Mouse (Mus musculus): ENCODE results near the gene Glipr1l2.
"Not testable (repeated sequence)": the region's sequence is repeated elsewhere in the genome, so short reads cannot be mapped to it uniquely, and the experiment has no call there.

The Glipr1l2 gene

DNA sequence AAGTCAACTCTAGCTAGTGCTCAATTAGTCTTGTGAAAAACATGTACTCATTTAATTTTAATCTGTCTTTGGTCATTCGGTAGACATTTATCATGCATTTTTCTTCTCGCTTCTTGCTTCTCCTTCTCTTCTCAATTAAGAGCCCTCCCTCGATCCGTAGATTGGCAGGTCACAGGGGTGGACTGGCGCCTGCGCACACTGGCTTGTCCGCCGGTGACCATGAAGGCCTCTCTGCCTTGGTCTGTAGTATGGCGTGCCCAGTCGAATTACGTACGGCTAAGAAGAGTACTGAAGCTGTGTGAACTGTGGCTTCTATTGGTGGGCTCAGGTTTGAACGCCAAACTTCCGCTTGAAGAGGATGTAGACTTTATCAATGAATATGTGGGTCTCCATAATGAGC lies at the start of gene Glipr1l2:
Glipr1l2 (plus strand) TSS at position 198 of the 400 bp plus-strand sequence.
- no peak for DNase-seq (ENCODE audit: low spot score)

DNA sequence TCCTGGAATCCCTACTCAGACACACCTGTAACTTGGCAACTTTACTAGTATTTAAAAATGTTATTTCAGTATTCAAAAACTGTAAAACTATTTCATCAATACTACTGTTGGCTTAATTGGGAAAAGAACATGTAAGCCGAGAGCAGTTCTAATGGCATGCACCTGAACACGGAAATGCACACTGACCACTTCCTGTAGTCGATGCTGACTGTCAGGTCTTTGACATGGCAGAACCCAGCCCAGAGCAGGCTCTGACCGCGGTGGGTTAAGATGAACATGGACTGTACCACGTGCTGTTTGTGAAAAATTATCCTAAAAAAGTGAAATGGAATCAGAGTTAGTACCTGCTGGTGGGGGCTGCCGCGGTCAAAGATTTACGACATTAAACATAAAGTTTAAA lies 39.6 kb upstream of the Glipr1l2 start:
- not testable (repeated sequence) for DNase-seq (ENCODE audit: low spot score)

DNA sequence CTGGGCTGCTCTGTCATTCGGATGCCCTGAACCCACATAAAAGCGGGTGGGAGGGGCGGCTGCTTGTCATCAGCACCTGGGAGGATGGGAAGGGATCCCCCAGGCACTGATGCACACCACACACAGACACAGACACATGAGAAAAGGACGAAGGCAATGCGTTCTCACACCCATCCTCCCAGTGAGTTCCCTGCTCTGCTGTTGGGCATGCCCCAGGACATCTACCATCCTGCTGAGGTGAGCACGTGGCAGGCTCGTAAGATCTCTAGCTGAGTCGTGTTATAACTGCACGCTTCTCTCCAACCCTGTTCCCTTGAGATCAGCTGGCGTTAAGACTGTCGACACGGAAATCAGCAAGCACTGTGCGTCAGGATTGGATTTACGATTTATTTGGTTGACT lies 38.9 kb upstream of the Glipr1l2 start:
- not testable (repeated sequence) for DNase-seq (ENCODE audit: low spot score)

DNA sequence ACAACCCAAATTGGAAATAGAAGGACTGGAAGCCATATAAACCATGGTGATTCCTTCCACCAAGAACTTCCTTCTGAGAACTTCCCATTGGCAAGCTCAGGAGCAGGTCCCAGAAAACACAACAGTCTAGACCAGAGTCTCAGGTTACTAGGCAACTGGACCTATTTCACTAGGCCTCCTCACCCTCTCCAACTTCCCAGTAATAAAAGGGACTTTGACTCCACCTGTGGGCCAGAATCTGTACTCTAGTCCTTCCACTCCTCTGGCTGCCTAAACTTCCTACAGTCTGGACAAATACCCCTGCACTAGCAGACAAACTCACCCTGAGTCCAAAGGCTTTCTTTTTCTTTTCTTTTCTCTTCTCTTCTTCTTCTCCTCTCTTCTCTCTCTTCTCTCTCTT lies 31.9 kb upstream of the Glipr1l2 start:
- no peak for DNase-seq (ENCODE audit: low spot score)

DNA sequence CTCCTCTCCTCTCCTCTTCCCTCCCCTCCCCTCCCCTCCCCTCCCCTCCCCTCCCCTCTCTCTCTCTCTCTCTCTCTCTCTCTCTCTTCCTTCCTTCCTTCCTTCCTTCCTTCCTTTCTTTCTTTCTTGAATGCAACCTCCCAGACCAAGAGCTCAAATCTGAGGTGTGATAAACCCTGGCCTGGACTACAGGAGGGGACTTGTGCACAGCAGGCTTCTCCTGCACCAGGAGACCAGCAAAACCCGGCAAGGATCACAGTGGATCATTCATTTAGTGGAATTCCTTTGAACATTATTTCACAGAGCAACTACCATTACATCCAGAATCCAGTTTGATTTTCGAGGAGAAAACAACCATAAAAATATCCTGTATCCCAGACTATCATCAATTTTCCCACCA lies 31.2 kb upstream of the Glipr1l2 start:
- not testable (repeated sequence) for DNase-seq (ENCODE audit: low spot score)

DNA sequence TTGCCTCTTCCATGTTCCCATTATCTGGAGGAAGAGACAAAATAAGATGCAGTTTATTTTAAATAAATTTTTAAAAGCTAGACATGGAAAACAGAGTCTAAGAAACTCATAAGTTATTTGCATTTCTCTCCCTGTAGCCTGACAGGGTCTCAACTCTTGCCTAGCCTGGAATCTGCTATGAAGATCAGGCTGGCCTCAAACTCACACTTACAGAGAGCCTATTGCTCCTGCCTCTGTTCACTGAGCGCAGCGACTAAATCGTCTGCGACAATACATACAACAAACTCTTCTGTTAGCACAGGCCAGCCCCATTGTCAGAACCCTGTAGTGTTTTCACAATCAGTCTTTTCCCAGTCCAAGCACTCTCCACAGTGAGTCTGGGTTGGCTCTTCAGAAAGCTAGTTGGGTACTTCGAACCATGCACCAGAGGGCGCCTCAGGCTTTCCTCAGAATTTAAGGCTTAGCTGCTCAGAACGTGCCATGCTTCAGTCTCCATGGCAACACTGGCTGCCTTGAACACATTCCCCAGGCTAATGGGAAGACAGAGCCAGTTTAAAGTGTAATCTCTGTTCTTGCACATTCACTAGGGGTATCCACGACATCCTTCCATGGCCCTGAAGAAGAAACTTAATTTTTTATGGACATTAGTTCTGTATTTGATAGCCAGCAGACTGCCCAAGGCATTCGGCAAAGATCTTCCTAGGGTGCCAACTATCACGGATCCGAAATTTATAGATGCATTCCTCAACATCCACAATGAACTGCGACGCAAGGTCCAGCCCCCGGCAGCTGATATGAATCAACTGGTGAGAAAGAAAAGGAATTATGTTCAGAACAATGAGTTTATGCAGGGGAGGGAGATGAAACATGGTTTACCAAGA lies 23.2 kb upstream of the Glipr1l2 start, which contains the start of gene Glipr1l1:
Glipr1l1 (plus strand) TSS at position 488 of the 881 bp plus-strand sequence.
- peak; percentile 73 for DNase-seq (ENCODE audit: low spot score)

DNA sequence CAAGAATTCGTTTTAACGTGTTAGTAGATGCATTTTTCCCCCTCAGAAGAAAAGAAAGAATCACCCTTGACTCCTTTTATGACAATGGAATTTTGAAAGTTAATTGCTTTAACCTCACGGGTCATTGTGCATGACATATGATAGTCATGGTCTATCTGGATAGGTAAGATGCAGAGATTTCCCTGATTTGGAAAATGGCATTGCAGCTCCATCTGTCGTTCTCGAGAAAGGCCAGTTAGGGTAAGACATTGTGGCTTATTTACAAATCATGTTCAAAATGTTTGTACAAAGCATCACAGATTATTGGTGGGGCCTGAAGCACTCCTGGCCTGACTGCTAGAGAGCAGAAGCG lies 22.6 kb upstream of the Glipr1l2 start:
- DNase-seq (ENCODE audit: low spot score) = not testable (repeated sequence)

- no peak for DNase-seq (ENCODE audit: low spot score)
These were observed 3.1 kb upstream of the Glipr1l2 start for GRCm38 (mm10) chr10:112080044-112080443.

- DNase-seq (ENCODE audit: low spot score) = peak; percentile 62
These were observed 22.6 kb downstream of the Glipr1l2 start for GRCm38 (mm10) chr10:112105785-112106184.

DNA sequence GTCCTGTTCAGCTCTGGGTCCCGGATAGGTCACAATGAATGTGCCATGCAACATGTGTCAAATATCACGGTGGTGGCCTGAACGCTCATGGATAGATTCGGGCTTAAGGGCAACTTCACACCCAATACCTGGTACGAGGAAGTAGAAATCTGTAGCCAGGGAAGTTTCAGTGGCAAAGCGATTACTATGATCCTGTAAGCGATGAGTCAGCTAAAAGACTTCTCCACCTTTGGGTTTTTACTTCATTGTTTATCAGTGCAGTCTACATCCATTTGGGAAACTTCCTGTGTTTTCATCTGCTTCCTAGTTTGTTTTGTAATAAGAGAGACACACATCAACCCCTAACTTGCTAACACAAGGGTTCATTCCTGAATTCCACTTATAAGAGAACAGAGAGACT lies 27.2 kb downstream of the Glipr1l2 start:
- no peak for DNase-seq (ENCODE audit: low spot score)

DNA sequence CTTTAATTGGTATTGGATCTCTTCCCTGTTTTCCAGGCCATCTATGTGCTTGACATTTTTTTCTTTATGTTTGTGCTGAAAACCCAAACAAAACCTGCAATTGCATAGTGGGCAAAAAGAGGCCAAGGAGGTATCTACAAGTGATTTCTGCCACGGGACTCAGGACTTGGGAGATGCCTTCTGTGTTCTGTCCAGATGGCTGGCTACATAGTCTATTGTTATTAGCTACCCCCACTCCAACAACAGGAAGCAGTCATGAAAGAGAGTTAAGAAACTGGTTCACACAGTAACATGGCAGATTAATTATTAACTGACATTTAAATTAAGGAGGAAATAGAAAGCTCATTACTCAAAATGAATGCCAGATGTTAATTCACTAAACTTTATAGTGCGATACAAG lies 41.9 kb downstream of the Glipr1l2 start:
- DNase-seq (ENCODE audit: low spot score) = not testable (repeated sequence)

GRCm38 (mm10) chr10:112127682-112128230 lies 44.6 kb downstream of the Glipr1l2 start:
- DNase-seq (ENCODE audit: low spot score) = not testable (repeated sequence)

DNA sequence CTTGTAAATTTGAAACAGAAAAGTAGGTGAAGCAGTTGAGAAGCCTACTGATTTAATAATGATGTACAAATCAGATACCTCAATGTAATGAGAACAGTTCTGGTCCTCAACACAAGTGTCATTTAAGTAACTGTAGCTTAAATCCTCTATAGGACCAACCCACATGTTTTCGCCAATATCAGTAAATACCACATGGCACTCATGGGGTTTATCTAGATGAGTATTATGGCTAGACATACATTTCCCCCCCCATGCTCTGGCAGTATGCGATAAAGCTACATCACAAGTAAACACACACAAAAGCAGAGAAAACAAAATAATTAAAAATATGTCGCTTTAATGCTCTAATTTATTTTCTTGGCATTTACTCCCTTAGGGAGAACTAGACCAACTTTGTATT lies 49.0 kb downstream of the Glipr1l2 start:
- DNase-seq (ENCODE audit: low spot score) = no peak

- DNase-seq (ENCODE audit: low spot score) = peak; percentile 35
These were observed 55.1 kb downstream of the Glipr1l2 start for GRCm38 (mm10) chr10:112138050-112138870.

DNA sequence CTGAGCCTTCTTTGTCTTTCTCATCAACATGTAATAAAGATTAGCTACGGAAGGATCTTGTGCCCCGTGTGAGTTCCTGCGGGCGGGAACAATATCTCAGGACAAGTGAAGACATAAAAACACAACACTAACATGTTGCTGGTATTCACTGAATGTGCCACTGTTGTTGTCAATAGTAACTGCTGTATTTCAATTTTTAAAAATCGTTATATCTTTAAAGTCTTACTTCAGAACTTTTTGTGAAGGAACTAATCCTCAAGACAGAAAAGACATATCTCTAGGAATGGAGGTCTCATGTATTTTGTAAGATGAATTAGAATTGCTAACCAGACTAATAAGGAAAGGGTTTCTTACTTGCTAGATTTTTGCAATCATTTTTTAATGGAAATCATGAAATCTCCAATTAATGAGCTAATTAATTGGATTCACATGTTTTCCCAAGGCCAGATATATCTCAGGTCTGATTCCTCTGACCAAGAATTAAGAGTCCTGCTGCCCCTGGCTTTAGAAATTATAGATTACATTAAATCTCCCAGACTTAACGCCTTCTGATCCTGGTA lies 55.8 kb downstream of the Glipr1l2 start:
- DNase-seq (ENCODE audit: low spot score) = no peak

DNA sequence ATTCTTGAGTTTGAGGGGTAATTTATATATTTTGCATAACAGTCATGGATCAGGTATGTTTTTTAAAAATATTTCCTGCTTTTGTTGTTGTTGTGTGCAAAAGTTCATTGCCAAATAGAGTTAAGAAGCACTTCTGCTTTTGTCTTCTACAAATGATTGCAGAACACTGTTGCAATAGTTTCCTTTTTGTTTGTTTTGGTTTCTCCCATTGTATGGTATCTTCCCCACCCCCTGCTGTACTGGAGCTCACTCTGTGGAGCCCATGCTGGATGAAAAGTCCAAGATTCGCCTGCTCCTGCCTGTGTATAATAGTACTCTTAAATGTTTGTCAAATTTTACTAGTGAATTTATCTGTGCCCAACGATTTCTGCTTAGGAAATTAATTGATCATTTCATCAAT lies 56.7 kb downstream of the Glipr1l2 start:
- no peak for DNase-seq (ENCODE audit: low spot score)
